In the genomic region with DNA sequence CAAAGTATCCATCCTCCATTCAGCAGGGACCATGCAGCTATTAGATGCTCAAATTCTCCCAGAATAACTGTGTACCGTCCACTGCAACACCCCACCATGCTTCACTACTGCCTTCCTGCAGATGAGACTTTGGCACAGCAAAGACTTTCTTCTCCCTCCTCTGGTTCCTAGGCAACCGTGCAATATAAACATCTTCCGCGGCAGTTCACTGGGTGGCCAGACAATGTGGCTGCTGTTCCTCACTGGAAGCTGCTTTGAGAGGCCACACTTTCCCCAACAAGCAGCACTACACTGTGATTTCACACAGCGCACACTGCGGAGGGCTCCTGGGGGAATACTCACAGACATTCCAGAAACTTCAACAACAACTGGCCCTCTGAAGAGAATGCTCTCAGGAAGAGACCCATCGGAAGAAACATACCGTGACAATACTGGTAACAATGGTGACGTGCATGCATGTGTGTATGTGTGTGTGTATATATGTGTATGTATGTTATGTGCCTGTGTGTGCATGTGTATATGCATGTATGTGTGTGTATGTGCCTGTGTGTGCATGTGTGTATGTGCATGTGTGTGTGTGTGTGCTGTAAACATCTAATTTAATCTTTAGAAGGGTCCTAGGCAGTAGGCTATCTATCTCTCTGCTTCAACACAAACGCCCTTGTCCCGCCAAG, we compare ENCODE assay signal across 8 mouse cellular contexts. TPM values are rescaled to one million over a fixed set of nuclear protein-coding genes. Genes with fewer than 3 reads are reported as not detected.
A peak's percentile ranks its signal among the peaks of the same experiment; 100 is the strongest.
DNase-seq lines count a peak whose midpoint lies in the region; ATAC-seq and TF ChIP-seq lines count a peak whose summit lies in the region.

No protein-coding gene starts in this region.

- DNase-seq in kidney, postnatal 4 days: peak; percentile 21 to 39
- DNase-seq in kidney, adult 8-10 months: no peak
- peak; percentile 68 for DNase-seq in forelimb bud, embryonic 11.5 days (ENCODE audit: low read depth, low spot score)
- DNase-seq in layer of hippocampus, adult 2 months (ENCODE audit: low spot score in 2 of 2): peak; percentile 13 to 50
- DNase-seq in gastrocnemius, adult 8-10 months (ENCODE audit: low spot score in 2 of 2): no peak
- DNase-seq in spleen, adult 12 weeks (ENCODE audit: low spot score): no peak
- no peak for DNase-seq in spleen, postnatal 10 days (ENCODE audit: low spot score in 2 of 2)

- H3K4me1 ChIP-seq in midbrain, embryonic 13.5 days (replicated peaks): peaks cover 14% of the 10 kb centered on the region

- 37% methylated on average over 11 of the region's 11 CpGs for WGBS in midbrain, embryonic 13.5 days

- H3K36me3 ChIP-seq in midbrain, embryonic 13.5 days: no peaks in the 10 kb centered on the region

- TF ChIP-seq CTCF in layer of hippocampus, adult 2 months (conservative IDR thresholded peaks at IDR 0.05): 0 out of 2 replicates have a peak, but pooled peaks have one; percentile 4

- no peak overlapping the region for H3K27ac ChIP-seq in layer of hippocampus, adult 2 months
- H3K27ac ChIP-seq in midbrain, embryonic 13.5 days: no peak overlapping the region

- H3K9ac ChIP-seq in midbrain, embryonic 13.5 days (replicated peaks): no peak overlapping the region

- 0 out of 2 replicates have a peak overlapping the region, but pooled peaks have one; percentile 3 for H3K4me2 ChIP-seq in midbrain, embryonic 13.5 days (replicated peaks)

- no peaks in the 10 kb centered on the region for H3K9me3 ChIP-seq in midbrain, embryonic 13.5 days

- H3K27me3 ChIP-seq in midbrain, embryonic 13.5 days: no peaks in the 10 kb centered on the region

- ATAC-seq in midbrain, embryonic 13.5 days: peak; percentile 83

- H3K4me3 ChIP-seq in layer of hippocampus, adult 2 months: no peak overlapping the region
- H3K4me3 ChIP-seq in midbrain, embryonic 13.5 days (replicated peaks): no peak overlapping the region

RNA-seq across cellular contexts. Expression of gene Sdr42e1, which starts 13.0 kb away (rescaled TPM):
- total RNA-seq in layer of hippocampus, adult 2 months (2021): 1 to 10 TPM; 5.4 to 5.7 TPM
- 0.78 and 1.0 TPM in 2 replicates for polyA plus RNA-seq in midbrain, embryonic 13.5 days (2015; fragmentation: Nextera tagmentation; extraction: Ambion mirVana)
- under 1 TPM; 0.13 to 0.31 (median 0.27) TPM for total RNA-seq in gastrocnemius, adult 8-10 months (2022)

RNA-seq across cellular contexts. Expression of gene Hsd17b2, which starts 41.2 kb away (rescaled TPM):
- total RNA-seq in layer of hippocampus, adult 2 months (2021): under 1 TPM in 1 of 2 experiments, not detected in 1; 0.27 TPM
- 0.16 TPM in 1 of 2 replicates, not detected in the other for polyA plus RNA-seq in midbrain, embryonic 13.5 days (2015; fragmentation: Nextera tagmentation; extraction: Ambion mirVana)
- not detected for total RNA-seq in gastrocnemius, adult 8-10 months (2022)

Comparison
In these comparisons a context has a peak if more than half of its experiments do, and no peak if none do; other contexts are left out.
1. DNase-seq: peak in kidney, postnatal 4 days (2 of 2), forelimb bud, embryonic 11.5 days (single experiment) and layer of hippocampus, adult 2 months (2 of 2); none in kidney, adult 8-10 months (0 of 2), gastrocnemius, adult 8-10 months (0 of 2), spleen, adult 12 weeks (single experiment) and spleen, postnatal 10 days (0 of 2).
2. RNA of gene Sdr42e1, which starts 13.0 kb away (total RNA-seq): 5.4 to 5.7 TPM in layer of hippocampus, adult 2 months; 0.13 to 0.31 TPM in gastrocnemius, adult 8-10 months; every median in the first group is over 4 times any median in the second.